Mouse (Mus musculus) frontal cortex, adult 2 months (tissue): ENCODE measurements at regions not wholly inside any gene's neighbourhood (a gene's known extent, or its start where the extent isn't known, plus 50 kb on each side); places are given as distances from the start of the nearest gene placed in this dataset.

Source experiments
- DNase-seq, 2 experiments: peaks; one replicate each; pipeline ENCODE4 v3.0.0; 2022; ENCODE audit warnings: low spot score in 1 of 2; ENCODE audit errors: extremely low spot score in 1 of 2

DNA sequence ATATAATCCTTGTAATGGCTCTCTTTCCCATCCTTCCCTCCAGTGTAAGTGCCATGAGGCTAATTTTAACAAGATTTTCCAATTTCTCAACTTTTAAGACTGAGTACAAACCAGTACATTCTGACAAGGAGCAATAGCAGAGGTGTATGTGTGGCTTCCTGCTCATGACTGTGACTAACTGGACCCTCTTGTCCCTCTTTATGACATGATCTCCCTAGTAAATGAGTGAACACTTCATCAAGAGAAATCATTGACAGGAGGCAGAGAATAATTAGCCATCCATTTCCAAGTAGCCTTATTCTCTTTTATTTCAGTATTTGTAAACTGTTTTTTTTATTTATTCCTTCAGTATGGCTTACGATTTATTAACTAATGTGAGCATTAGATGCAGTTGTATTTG lies 497.7 kb upstream of the Adamts5 start:
- no peak for DNase-seq

- no peak for DNase-seq
These were observed 495.9 kb upstream of the Adamts5 start for GRCm38 (mm10) chr16:86397521-86397920.

DNA sequence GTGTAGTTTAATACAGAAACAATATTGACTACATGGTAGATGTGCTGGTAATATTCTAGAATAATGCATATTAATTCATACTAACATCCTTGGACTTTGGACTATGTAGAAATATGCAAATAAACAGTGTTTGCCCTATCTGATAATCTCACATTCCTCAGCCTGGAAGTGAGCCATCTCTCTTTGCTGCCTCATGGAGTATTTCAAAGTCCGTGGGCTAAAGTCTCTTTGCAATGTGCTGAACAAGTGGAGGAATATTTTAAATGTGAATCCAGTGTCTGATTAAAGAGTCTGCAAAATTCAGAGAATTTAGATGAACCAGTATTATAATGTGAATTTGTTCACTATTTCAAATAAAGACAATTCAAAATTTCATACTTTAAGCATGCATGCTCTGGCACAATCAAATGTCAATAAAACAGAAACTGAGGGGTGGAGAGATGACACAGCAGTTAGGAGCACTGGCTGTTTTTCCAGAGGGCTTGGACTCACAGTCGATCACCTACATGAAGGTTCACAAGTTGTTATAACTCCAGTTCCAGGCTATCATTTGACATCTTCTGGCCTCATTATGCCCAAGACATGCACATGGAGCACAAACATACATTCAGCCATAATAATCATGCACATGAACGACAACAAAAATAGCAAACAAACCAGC lies 487.6 kb upstream of the Adamts5 start:
- peak; percentile 3 to 52 for DNase-seq

- DNase-seq = no peak
These were observed 486.5 kb upstream of the Adamts5 start for GRCm38 (mm10) chr16:86388128-86388527.

GRCm38 (mm10) chr16:86377991-86378390 lies 476.4 kb upstream of the Adamts5 start:
- DNase-seq = no peak

GRCm38 (mm10) chr16:86371652-86372051 lies 470.0 kb upstream of the Adamts5 start:
- DNase-seq = no peak

DNA sequence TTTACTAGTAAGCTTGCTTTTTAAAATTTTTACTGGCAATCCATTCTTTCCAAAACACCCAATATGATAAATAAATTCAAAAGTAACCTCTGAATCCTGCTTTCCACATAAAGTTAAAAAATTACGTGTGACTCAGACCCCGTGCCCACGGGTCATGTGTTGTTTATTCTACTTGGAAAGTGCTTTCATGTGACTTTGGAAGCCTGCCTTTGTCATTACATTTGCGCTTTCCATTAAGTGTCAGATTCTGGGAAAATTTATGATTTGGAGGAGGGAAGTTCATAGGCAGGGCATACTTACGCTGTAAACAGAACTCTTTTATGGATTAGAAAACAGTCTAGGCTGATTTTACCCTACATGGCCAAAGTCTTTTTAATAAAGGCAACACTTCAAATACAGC lies 466.8 kb upstream of the Adamts5 start:
- DNase-seq = no peak

- DNase-seq = no peak
These were observed 464.6 kb upstream of the Adamts5 start for GRCm38 (mm10) chr16:86366197-86366596.

GRCm38 (mm10) chr16:86361099-86361498 lies 459.5 kb upstream of the Adamts5 start:
- DNase-seq = no peak

- DNase-seq = no peak
These were observed 453.4 kb upstream of the Adamts5 start for GRCm38 (mm10) chr16:86355036-86355435.

DNA sequence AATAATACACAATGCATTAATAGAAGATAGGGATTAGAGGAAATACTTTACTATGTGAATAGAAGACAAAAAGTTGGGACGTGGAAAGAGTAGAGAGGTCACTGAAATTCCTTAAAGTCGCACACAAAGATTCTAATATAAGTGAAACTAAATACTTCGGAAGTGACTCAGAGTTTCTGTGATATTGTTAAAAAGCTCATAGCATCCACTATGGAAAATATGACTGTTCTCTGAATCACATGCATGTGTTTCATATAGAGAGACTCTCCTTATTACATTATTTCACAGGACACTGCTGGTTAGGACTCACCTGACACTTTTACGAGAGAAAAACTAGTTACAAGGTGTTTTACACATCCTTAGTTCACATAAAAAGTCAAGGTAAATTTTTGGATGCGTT lies 446.1 kb upstream of the Adamts5 start:
- no peak for DNase-seq

- no peak for DNase-seq
These were observed 445.3 kb upstream of the Adamts5 start for GRCm38 (mm10) chr16:86346916-86347315.

DNA sequence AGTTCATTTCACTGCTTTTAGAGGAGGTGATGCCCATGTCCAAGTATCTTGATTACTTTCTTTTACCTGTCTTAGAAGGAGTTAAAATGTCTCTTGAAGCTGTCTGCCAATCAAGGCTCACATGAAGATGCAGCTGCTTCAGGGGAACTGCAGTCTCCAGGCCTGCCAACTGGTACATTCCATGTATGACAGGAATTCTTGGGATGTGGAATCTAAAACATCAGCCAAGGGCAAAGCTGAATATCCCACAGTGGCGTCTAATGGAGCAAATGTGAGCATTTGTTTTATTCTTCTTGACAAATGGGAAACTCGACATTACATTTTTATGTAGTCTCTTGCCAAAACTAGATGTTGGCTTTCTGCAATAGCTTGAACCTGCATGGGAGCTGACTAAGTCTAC lies 438.7 kb upstream of the Adamts5 start:
- no peak for DNase-seq

DNA sequence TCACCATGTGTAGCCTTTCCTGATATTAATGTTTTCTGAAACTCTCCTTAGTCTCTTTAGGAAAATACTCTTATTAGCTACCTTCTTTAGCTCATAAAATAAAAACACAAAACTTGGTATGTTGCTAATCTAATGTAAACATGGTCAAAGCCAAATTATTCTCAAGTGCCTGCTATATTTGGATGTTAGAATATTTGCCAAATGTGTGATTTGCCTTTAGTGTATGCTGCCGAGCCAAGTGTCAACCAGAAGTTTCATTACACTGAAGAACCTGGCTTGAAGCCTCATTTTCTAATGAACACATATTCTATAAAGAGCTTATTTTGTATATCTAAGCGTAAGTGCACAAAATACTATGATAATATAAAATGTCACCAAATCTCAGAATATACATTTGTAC lies 423.8 kb upstream of the Adamts5 start:
- DNase-seq = no peak

DNA sequence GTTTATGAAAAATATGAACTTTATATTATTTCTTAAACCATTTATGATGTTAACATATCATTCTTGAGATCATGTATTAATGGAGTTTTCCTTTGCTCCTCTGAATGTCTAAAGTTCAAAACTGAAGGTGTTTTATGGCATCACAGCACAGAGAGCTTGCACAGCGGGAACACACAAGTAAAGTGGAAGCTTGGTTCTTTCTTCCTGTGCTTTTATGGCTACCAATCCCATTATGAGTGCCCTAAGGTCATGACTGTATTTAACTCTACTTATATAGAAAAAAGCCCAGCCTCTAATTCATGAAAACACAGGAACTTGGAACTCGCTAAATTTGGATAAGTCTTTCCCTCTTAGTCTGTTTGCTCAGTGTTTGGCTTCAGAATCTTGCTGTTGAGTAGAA lies 417.3 kb upstream of the Adamts5 start:
- no peak for DNase-seq

DNA sequence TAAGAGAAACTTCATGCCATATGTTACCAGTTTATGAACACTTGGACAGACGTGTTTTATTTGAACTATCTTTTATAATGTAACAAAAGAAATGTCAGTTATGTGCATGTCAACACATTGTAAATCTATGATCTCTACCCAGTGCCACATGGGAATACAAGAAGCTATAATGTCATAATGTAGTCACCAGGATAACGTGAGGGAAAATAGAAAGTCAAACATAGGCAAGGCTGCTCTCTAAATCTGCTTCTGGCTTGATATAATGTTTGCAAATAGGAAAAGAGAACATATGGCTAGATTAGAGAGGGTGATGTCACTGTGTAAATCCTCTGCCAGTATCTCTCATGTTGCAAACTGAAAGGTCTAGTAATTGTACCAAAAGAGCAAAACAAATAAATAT lies 408.1 kb upstream of the Adamts5 start:
- peak in 1 of 2 experiments; percentile 7 for DNase-seq

DNA sequence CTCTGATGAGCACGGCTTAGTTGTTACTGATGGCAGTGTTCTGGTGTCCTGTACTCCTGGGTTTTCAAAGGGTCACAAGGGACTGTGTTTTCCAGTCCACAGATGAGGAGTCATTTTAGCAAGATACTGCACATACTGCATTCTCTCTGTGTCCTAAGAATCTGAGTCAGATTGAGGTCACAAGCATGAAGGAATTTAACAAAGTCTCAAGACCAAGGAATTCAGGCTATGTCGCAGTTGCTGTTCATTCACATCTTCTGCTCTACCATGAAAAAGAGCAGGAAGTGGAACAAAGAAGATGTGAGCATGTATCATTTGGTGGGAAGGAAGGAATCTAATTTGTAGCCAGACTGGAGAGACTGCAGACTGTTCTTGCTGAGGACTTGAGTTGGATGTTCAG lies 402.2 kb upstream of the Adamts5 start:
- no peak for DNase-seq

DNA sequence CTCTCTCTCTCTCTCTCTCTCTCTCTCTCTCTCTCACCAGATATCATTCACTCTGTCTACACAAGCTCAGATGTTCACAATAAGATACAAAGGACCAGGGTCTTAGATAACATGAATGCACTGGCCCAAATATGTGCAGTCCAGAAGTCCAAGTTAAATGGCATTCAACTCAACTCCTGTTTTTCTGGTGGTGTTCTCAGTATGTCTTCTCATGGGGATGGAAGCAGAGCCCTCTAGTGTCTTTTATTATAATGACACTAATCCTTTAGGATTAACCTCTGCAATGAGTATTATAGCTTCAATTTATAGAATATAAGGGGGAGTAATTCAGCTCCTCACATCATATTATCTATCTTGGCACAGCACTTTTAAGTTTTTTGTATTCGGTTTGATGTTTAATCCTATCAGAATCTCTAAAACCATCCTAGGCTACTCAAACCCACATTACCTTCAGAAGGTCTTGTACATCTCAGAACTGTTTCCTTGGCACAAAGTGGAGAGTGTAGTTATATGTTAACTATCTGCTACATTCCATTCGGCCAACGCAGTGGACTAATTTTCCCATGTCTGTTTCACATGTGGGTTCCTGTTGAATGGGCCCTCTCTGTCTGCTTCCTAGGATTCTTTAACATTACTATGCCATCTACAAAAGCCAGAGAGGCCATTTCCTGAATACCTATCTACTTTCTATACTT lies 401.0 kb upstream of the Adamts5 start:
- DNase-seq = peak in 1 of 2 experiments; percentile 21

- DNase-seq = no peak
These were observed 392.8 kb upstream of the Adamts5 start for GRCm38 (mm10) chr16:86294436-86294835.

DNA sequence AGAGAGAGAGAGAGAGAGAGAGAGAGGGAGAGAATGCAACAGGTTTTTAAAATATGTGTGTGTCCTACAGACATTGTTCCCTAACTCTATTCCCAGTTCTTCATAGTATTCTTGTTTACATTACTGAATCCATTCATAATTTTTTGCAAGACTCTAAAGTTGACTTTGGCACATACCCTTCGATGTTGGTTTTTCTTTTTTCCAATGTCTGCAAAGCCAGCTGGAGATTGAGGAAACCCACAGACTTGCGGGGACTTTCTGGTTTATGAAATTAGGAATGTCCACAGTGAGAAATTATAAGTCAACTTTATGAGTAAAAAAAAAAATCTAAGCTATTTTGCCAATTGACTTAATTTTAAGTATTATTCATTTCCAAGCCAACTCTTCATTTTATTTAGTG lies 379.7 kb upstream of the Adamts5 start:
- no peak for DNase-seq

GRCm38 (mm10) chr16:86277031-86277430 lies 375.4 kb upstream of the Adamts5 start:
- DNase-seq = no peak

- DNase-seq = no peak
These were observed 360.0 kb upstream of the Adamts5 start for GRCm38 (mm10) chr16:86261612-86262011.
